Mouse (Mus musculus): ENCODE data around the gene Mga.

- TF ChIP-seq CTCF (conservative IDR thresholded peaks at IDR 0.05; ENCODE audit: insufficient read depth, insufficient read length, low read depth, low read length) (no peak), POLR2A (IDR thresholded peaks at IDR 0.05; ENCODE audit: low read depth, low read length) (no peak)
Observed at GRCm38 (mm10) chr2:119992349-119992748, 95.3 kb downstream of the Mga start.
